In the genomic region with DNA sequence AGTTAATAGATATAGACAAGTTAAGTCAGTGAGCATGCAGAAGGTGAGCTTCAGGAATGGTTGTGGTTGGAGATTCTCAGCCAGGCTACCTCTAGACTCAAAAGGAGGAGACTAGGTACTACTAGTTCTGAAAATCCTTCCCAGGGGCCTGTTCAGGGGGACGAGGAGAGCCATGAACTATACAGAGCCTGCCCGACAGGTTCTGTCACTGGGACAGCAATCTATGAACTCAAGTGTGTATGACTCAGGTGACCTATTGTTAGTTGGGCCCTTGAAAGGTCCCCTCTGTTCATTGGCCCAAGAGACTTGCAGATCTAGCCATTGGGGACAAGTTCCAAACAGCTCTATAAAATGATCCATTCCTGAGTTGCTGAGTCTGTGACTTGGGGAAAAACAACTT, we compare ENCODE assay signal across 20 mouse cellular contexts.
A peak's percentile ranks its signal among the peaks of the same experiment; 100 is the strongest.
DNase-seq lines count a peak whose midpoint lies in the region; ATAC-seq lines count a peak whose summit lies in the region.
"Had no signal": no experiment of that assay in that cellular context is flagged by ENCODE, and none has a peak within 500 bp of the region (broad histone marks: within the 10 kb centered on the region; RNA-seq: fewer than 3 reads in every experiment).

No protein-coding gene starts in this region.

- H3K4me2 ChIP-seq in intestine, embryonic 14.5 days (ENCODE audit: low read length): no peak overlapping the region
- no peak overlapping the region for H3K4me2 ChIP-seq in lung, embryonic 16.5 days (ENCODE audit: low read depth, low read length)
- H3K4me2 ChIP-seq in stomach, embryonic 16.5 days (ENCODE audit: low read depth, low read length): peak overlapping the region; percentile 13; the same call in 1 of the 2 replicates
- H3K4me2 ChIP-seq: embryonic facial prominence, embryonic 13.5 days; hindbrain, embryonic 14.5 days; midbrain, embryonic 11.5 days had no signal

- H3K4me3 ChIP-seq in intestine, embryonic 14.5 days (ENCODE audit: low read depth, low read length): no peak overlapping the region
- no peak overlapping the region for H3K4me3 ChIP-seq in lung, embryonic 16.5 days (ENCODE audit: low read length)
- H3K4me3 ChIP-seq in stomach, embryonic 16.5 days (replicated peaks; ENCODE audit: low read length): no peak overlapping the region
- H3K4me3 ChIP-seq: embryonic facial prominence, embryonic 13.5 days had no signal

- peak; percentile 71 to 83 for DNase-seq in lung, adult 18-20 months
- DNase-seq in lung, postnatal 4 days: no peak
- DNase-seq in intestine, embryonic 14.5 days (ENCODE audit: low spot score): peak; percentile 48
- DNase-seq in layer of hippocampus, adult 9-11 months: no peak
- no peak for DNase-seq in thymus, postnatal 10 days (ENCODE audit: low spot score in 2 of 2)
- DNase-seq: adrenal gland, postnatal 25 days; cerebellum, adult 11 months; cerebellum, postnatal 10 days; heart, postnatal 36 days; kidney, adult 18-20 months; kidney, postnatal 10 days; layer of hippocampus, postnatal 36 days; liver had no signal

- no peaks in the 10 kb centered on the region for H3K27me3 ChIP-seq in intestine, embryonic 14.5 days (replicated peaks; ENCODE audit: control insufficient read depth, insufficient read depth, low read length)
- H3K27me3 ChIP-seq in lung, embryonic 16.5 days (ENCODE audit: control insufficient read depth, insufficient read depth, low read depth, low read length): no peaks in the 10 kb centered on the region
- no peaks in the 10 kb centered on the region for H3K27me3 ChIP-seq in stomach, embryonic 16.5 days (ENCODE audit: control insufficient read depth, insufficient read depth, low read length)
- H3K27me3 ChIP-seq: embryonic facial prominence, embryonic 13.5 days had no signal

- H3K4me1 ChIP-seq in intestine, embryonic 14.5 days (replicated peaks; ENCODE audit: control insufficient read depth, insufficient read depth, low read length): no peaks in the 10 kb centered on the region
- peaks cover 13% of the 10 kb centered on the region; the same call in 1 of the 2 replicates for H3K4me1 ChIP-seq in lung, embryonic 16.5 days (replicated peaks; ENCODE audit: control insufficient read depth, insufficient read depth, low read length)
- H3K4me1 ChIP-seq in stomach, embryonic 16.5 days (ENCODE audit: control insufficient read depth, insufficient read depth, low read length): 0 out of 2 replicates have a peak, but pooled peaks cover 3% of the 10 kb centered on the region
- H3K4me1 ChIP-seq: embryonic facial prominence, embryonic 13.5 days had no signal

- ATAC-seq in intestine, embryonic 14.5 days (replicated peaks; ENCODE audit: low FRiP score, low TSS enrichment, low read depth): no peak
- peak; percentile 73 for ATAC-seq in lung, embryonic 16.5 days (ENCODE audit: low read depth)
- peak; percentile 56; the same call in 1 of the 2 replicates for ATAC-seq in stomach, embryonic 16.5 days (ENCODE audit: insufficient read depth, low FRiP score)
- ATAC-seq: forebrain, embryonic 16.5 days had no signal

- H3K27ac ChIP-seq in intestine, embryonic 14.5 days (ENCODE audit: low read depth): no peak overlapping the region
- peak overlapping the region; percentile 66 for H3K27ac ChIP-seq in lung, embryonic 16.5 days (ENCODE audit: low read length)
- H3K27ac ChIP-seq in stomach, embryonic 16.5 days (ENCODE audit: low read length): peak overlapping the region; percentile 54
- H3K27ac ChIP-seq: embryonic facial prominence, embryonic 13.5 days; hindbrain, embryonic 14.5 days; macrophage had no signal

- H3K36me3 ChIP-seq in intestine, embryonic 14.5 days (ENCODE audit: control insufficient read depth, insufficient read depth, low read length): no peaks in the 10 kb centered on the region
- no peaks in the 10 kb centered on the region for H3K36me3 ChIP-seq in lung, embryonic 16.5 days (ENCODE audit: control insufficient read depth, insufficient read depth, low read length)
- H3K36me3 ChIP-seq in stomach, embryonic 16.5 days (ENCODE audit: control insufficient read depth, insufficient read depth, low read length): no peaks in the 10 kb centered on the region
- H3K36me3 ChIP-seq: embryonic facial prominence, embryonic 13.5 days had no signal

- H3K9ac ChIP-seq in intestine, embryonic 14.5 days (ENCODE audit: low read length): no peak overlapping the region
- no peak overlapping the region for H3K9ac ChIP-seq in lung, embryonic 16.5 days (ENCODE audit: low read length)
- H3K9ac ChIP-seq in stomach, embryonic 16.5 days (ENCODE audit: low read length): no peak overlapping the region
- H3K9ac ChIP-seq: embryonic facial prominence, embryonic 13.5 days; hindbrain, embryonic 14.5 days had no signal

- WGBS in intestine, embryonic 14.5 days: 80% methylated on average over 2 of the region's 2 CpGs
- 52% methylated on average over 2 of the region's 2 CpGs for WGBS in lung, embryonic 16.5 days
- 49% methylated on average over 2 of the region's 2 CpGs for WGBS in stomach, embryonic 16.5 days

- H3K9me3 ChIP-seq in intestine, embryonic 14.5 days (ENCODE audit: control insufficient read depth, low read length): no peaks in the 10 kb centered on the region
- no peaks in the 10 kb centered on the region for H3K9me3 ChIP-seq in lung, embryonic 16.5 days (ENCODE audit: control insufficient read depth, low read length)
- no peaks in the 10 kb centered on the region for H3K9me3 ChIP-seq in stomach, embryonic 16.5 days (replicated peaks; ENCODE audit: control insufficient read depth, low read length)
- H3K9me3 ChIP-seq: embryonic facial prominence, embryonic 13.5 days had no signal

Comparison
In these comparisons a context has a peak if more than half of its experiments do, and no peak if none do; other contexts are left out.
1. DNase-seq: peak in lung, adult 18-20 months (2 of 2) and intestine, embryonic 14.5 days (single experiment); none in lung, postnatal 4 days (0 of 2), layer of hippocampus, adult 9-11 months (single experiment) and thymus, postnatal 10 days (0 of 2).